Mouse (Mus musculus) thymus, adult 2 months (tissue): ENCODE data around the gene Nhlh2.

Experiments
- CTCF ChIP-seq: fragments of 200-500 bp; IDR thresholded peaks from 2 replicates; pipeline ENCODE4 v1.5.1; 2012; ENCODE audit warnings: mild to moderate bottlenecking, control low read depth, low read length, moderate library complexity, borderline replicate concordance; ENCODE audit not compliant: control insufficient read depth, poor library complexity, insufficient read depth; ENCODE audit errors: extremely low read depth
- POLR2A ChIP-seq: fragments of 200-500 bp; IDR thresholded peaks from 2 replicates; pipeline ENCODE4 v1.6.1; 2012; ENCODE audit warnings: mild to moderate bottlenecking, low read length, control low read depth, moderate library complexity; ENCODE audit not compliant: control insufficient read depth, poor library complexity, insufficient read depth; ENCODE audit errors: extremely low read depth

GRCm38 (mm10) chr3:102063273-102064120, 53.6 kb downstream of the Nhlh2 start:
- TF ChIP-seq CTCF (no peak), POLR2A (no peak)
